Mouse (Mus musculus): ENCODE measurements at regions not wholly inside any gene's neighbourhood (a gene's known extent, or its start where the extent isn't known, plus 50 kb on each side); places are given as distances from the start of the nearest gene placed in this dataset.
A peak's percentile ranks its signal among the peaks of the same experiment; 100 is the strongest.

DNA sequence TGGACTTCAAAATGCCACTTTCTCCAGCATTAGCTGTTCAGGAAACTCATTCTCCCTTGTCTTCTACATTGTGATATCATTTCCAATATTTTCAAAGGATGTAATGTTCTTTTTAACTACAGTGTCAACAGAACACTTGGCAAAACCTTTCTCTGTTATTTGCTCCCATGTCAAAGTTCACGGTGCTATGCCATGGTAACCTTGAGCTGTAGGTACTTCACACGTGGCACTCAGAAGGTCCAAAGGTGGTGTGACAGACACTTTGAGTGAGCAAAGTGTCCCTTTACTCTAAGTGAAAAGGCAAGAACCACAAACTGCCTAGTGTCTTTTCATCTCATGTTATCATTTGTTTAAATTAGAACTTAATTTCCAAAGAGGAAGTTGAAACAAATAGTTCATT, 53.3 kb upstream of the Tram2 start:
- Histone ChIP-seq H3K27ac (ENCODE audit: low read depth) (peak overlapping the region; percentile 84), H3K36me3 (replicated peaks; ENCODE audit: insufficient read depth, low read length) (no peaks in the 10 kb centered on the region), H3K4me2 (ENCODE audit: low read depth, low read length) (no peak overlapping the region), H3K4me3 (ENCODE audit: low read depth, low read length) (no peak overlapping the region), H3K9ac (replicated peaks) (no peak overlapping the region), H3K9me3 (ENCODE audit: low read length) (peaks cover 3% of the 10 kb centered on the region; the same call in 1 of the 2 replicates), H3K4me1 (ENCODE audit: insufficient read depth) (no peaks in the 10 kb centered on the region), H3K27me3 (ENCODE audit: insufficient read depth, low read length) (no peaks in the 10 kb centered on the region)
- DNase-seq (peak; percentile 70), ATAC-seq (peak; percentile 100)
- 53% methylated on average over 2 of the region's 2 CpGs for WGBS (ENCODE audit: insufficient replicate concordance)
- TF ChIP-seq EP300 (IDR thresholded peaks at IDR 0.05; ENCODE audit: low read depth), result peak; percentile 96
- no peak for TF ChIP-seq CTCF (IDR thresholded peaks at IDR 0.05; ENCODE audit: low read depth)

DNA sequence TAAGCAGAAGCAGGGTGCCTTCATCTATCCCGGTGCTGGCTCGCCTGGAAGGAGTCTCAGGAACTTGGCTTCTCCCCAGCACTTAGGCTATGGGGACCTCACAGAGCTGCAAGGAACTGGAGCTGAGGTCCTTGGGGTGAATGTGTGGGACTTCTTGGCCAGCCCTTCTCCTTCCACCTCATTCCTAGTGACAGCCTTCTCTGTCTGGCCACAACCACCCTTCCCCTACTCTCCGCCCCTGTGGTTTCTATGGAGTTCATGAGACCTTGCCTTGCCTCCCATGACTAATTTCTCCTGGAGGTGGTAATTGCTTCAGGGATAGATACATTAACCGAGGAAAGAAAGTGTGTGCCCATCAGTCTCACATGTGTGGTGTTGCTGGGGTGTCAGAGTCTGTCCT, 67.9 kb upstream of the Tram2 start:
- TF ChIP-seq CTCF (IDR thresholded peaks at IDR 0.05; ENCODE audit: low read depth), result no peak
- no peak for TF ChIP-seq EP300 (IDR thresholded peaks at IDR 0.05; ENCODE audit: low read depth)
- 69% methylated on average over 4 of the region's 4 CpGs for WGBS (ENCODE audit: insufficient replicate concordance)
- H3K9ac ChIP-seq (replicated peaks), result no peak overlapping the region
- DNase-seq, result no peak
- H3K27ac ChIP-seq (ENCODE audit: low read depth), result no peak overlapping the region
- no peaks in the 10 kb centered on the region for H3K9me3 ChIP-seq (ENCODE audit: low read length)
- no peaks in the 10 kb centered on the region for H3K36me3 ChIP-seq (replicated peaks; ENCODE audit: insufficient read depth, low read length)
- H3K4me1 ChIP-seq (ENCODE audit: insufficient read depth), result no peaks in the 10 kb centered on the region
- H3K4me2 ChIP-seq (ENCODE audit: low read depth, low read length), result no peak overlapping the region
- H3K4me3 ChIP-seq (ENCODE audit: low read depth, low read length), result no peak overlapping the region
- no peaks in the 10 kb centered on the region for H3K27me3 ChIP-seq (ENCODE audit: insufficient read depth, low read length)
- no peak for ATAC-seq

DNA sequence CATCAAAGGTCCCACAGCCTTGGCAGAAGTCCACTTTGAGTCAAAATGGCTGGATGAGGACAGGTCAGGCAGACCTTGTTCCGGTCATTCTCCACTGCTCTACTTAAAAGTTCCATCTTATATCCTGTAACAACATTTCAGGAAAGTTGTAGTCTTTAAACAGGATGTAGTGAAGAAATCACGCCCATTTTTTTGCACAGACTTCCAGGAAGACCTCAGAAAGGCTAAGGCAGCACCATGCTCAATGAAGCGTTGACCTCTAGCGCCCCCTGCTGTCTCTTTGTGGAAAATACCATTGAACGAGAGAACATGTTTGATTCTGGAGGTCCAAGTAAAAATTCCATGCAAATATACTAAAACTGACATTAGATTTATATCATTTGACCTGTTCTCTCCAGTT, 56.6 kb upstream of the Tmem14a start:
- Histone ChIP-seq H3K27ac (ENCODE audit: low read depth) (no peak overlapping the region), H3K36me3 (replicated peaks; ENCODE audit: insufficient read depth, low read length) (no peaks in the 10 kb centered on the region), H3K4me2 (ENCODE audit: low read depth, low read length) (no peak overlapping the region), H3K27me3 (ENCODE audit: insufficient read depth, low read length) (0 out of 2 replicates have a peak, but pooled peaks cover 3% of the 10 kb centered on the region), H3K4me1 (ENCODE audit: insufficient read depth) (no peaks in the 10 kb centered on the region), H3K9me3 (ENCODE audit: low read length) (no peaks in the 10 kb centered on the region), H3K4me3 (ENCODE audit: low read depth, low read length) (no peak overlapping the region), H3K9ac (replicated peaks) (no peak overlapping the region)
- ATAC-seq, result no peak
- WGBS (ENCODE audit: insufficient replicate concordance), result 11% methylated on average over 5 of the region's 5 CpGs
- DNase-seq, result peak; percentile 79
- TF ChIP-seq EP300 (IDR thresholded peaks at IDR 0.05; ENCODE audit: low read depth) (no peak), CTCF (IDR thresholded peaks at IDR 0.05; ENCODE audit: low read depth) (peak; percentile 91)

DNA sequence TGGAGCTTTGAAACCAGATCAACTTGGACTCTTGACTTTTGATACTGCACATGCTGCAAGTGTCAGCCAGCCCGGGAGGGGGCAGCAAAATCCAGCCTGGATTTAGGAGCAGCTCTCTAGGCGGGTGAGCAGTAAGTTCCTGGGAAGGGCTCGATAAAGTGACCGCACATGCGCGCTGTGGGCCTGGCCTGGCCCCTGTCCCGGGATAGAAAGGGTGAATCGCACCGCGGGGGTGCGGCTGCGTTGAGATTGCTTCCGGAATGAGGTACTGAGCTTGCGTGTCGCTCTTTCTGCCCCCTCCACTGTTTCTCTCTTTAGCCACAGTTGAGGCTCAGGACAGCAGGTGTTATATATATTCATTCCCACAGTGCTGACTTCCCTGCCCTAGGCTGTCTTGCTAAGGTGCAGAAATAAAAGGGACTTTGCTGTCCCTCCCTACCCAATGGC, 52.1 kb upstream of the Tmem14a start:
- no peaks in the 10 kb centered on the region for H3K36me3 ChIP-seq (replicated peaks; ENCODE audit: insufficient read depth, low read length)
- H3K4me3 ChIP-seq (ENCODE audit: low read depth, low read length), result peak overlapping the region; percentile 34
- 0 out of 2 replicates have a peak, but pooled peaks cover 3% of the 10 kb centered on the region for H3K27me3 ChIP-seq (ENCODE audit: insufficient read depth, low read length)
- peak overlapping the region; percentile 71 for H3K4me2 ChIP-seq (ENCODE audit: low read depth, low read length)
- H3K4me1 ChIP-seq (ENCODE audit: insufficient read depth), result no peaks in the 10 kb centered on the region
- no peak overlapping the region for H3K9ac ChIP-seq (replicated peaks)
- ATAC-seq (peak; percentile 97), DNase-seq (peak; percentile 87)
- TF ChIP-seq EP300 (IDR thresholded peaks at IDR 0.05; ENCODE audit: low read depth) (no peak), CTCF (IDR thresholded peaks at IDR 0.05; ENCODE audit: low read depth) (peak; percentile 85)
- 0% methylated on average over 15 of the region's 15 CpGs for WGBS (ENCODE audit: insufficient replicate concordance)
- H3K27ac ChIP-seq (ENCODE audit: low read depth), result no peak overlapping the region
- H3K9me3 ChIP-seq (ENCODE audit: low read length), result no peaks in the 10 kb centered on the region

DNA sequence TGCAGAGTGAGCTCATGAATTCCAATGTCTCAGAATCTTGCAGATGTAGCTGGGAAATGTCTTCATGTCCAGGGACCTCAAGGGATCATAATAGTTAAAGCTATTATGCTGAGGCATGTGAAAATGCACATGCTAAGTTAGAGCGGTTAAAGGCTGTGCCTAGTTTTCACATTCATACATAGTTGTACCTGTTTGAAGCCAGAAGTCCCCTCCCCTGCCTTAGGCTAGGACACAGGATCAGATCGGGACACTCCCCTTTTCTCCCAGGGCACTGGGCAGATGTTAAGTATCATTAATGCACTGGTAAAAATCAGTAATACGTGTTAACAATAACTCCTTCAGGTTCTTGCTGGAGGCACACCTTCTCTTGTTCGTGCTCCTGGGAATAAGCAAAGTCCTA, 51.6 kb upstream of the Tmem14a start:
- no peaks in the 10 kb centered on the region for H3K9me3 ChIP-seq (ENCODE audit: low read length)
- no peaks in the 10 kb centered on the region for H3K4me1 ChIP-seq (ENCODE audit: insufficient read depth)
- 71% methylated on average over 4 of the region's 4 CpGs for WGBS (ENCODE audit: insufficient replicate concordance)
- H3K27me3 ChIP-seq (ENCODE audit: insufficient read depth, low read length), result 0 out of 2 replicates have a peak, but pooled peaks cover 3% of the 10 kb centered on the region
- DNase-seq (no peak), ATAC-seq (peak; percentile 18; the same call in 1 of the 2 replicates)
- peak overlapping the region; percentile 34 for H3K4me3 ChIP-seq (ENCODE audit: low read depth, low read length)
- H3K27ac ChIP-seq (ENCODE audit: low read depth), result no peak overlapping the region
- TF ChIP-seq CTCF (IDR thresholded peaks at IDR 0.05; ENCODE audit: low read depth), result no peak
- no peak for TF ChIP-seq EP300 (IDR thresholded peaks at IDR 0.05; ENCODE audit: low read depth)
- H3K36me3 ChIP-seq (replicated peaks; ENCODE audit: insufficient read depth, low read length), result no peaks in the 10 kb centered on the region
- H3K4me2 ChIP-seq (ENCODE audit: low read depth, low read length), result peak overlapping the region; percentile 71
- H3K9ac ChIP-seq (replicated peaks), result no peak overlapping the region

Data from liver, postnatal 0 days (tissue).